Mouse (Mus musculus) testis, postnatal 14 days (tissue): ENCODE results near the gene Ppm1e.

Experiments used
- DNase-seq: peaks from one replicate; pipeline ENCODE4 v3.0.0; 2021; ENCODE audit warnings: low spot score

Ppm1e gene

DNA sequence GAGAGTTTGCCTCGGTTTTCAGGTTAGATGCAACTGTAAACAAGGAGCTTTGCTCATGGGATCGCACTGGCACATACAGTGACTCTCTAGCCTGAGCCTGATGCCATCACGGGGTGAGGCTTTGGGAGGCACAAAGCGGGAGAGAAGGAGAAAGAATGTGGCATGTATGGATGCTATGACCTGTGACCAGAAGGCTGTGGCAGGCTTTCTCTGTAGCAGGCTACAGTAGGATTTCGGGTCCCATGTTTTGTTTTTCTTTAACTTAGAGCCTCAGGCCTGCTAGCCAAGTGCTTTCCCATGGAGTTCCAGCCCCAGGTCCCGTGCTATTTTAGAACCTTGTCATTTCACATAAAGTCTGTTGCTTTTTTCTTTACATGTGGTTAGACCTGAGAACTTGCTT lies 108.7 kb downstream of the Ppm1e start:
- DNase-seq, result no peak

DNA sequence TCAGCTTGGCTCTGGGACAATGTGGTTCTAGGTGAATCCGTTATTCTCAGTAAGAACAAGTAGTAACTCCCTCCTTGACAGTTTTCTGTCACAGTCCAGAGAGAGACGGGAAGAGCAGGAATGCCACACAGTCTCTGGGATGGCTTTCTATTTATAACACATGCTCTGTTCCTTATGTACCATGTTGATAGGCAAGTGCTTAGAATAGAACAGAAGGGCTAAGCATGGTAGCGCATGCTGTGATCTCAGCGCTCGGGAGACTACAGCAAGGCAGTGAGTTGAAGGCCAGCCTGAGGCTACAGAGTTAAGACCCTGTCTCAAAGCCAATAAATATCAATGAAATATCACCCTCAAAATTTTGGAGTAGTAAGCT lies 111.3 kb downstream of the Ppm1e start:
- no peak for DNase-seq

DNA sequence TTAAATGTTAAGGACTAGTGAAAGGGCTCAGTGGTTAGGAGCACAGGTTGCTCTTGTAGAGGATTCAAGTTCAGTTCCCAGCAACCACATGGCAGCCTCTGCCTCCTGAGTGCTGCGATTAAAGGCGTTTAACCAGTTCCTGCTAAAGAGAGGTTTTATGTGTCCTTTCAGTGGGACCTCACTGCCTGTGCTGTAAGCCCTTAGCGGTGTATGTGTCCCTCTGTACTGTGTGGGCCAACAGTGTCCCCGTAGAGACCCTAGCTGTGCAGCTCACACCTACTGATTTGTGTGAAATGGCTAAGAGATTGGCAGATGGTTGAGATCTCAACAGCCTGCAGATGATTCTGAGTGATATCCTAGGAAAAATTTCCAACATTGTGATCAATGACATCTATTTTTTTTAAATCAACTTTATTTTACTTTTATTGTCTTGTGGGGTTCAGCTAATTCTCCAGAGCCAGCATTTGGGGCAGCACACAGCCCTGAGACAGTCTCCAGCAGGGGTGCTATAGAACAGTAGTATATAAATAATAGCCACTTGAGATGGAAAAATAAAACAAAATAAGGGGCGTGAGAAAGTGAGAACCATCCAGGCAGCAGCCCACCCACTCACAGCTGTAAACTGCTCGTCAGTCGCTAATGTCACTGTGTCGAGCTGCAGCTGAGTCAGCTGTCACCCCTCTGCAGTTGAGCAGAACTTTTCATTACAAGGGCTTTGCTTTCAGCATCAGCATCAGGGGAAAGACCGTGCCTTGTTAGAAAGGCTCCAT lies 111.9 kb downstream of the Ppm1e start:
- no peak for DNase-seq

DNA sequence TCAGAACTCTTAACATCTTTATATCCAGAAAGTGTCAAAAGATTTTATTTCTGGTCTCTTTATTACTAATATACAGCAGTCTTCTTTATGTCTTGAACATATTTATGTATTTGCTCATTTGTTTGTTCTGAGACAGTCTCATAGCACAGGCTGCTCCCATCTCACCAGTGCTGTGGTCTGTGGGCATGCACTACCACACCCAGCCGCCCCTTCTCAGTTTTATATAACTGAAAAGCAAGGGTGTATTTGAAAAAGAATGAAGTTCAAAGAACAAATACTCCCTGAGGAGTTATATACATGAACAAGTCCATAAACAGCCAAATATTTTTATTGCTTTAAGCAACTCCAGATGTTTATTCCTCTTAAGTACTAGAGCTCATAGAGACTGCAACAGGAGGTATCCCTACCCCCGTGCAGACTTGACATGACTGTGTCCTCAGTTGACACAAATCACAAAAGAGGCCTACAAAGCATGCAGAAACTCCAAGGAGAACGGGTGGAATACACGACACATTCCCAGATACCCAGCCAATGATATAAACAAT lies 112.6 kb downstream of the Ppm1e start:
- DNase-seq, result no peak

DNA sequence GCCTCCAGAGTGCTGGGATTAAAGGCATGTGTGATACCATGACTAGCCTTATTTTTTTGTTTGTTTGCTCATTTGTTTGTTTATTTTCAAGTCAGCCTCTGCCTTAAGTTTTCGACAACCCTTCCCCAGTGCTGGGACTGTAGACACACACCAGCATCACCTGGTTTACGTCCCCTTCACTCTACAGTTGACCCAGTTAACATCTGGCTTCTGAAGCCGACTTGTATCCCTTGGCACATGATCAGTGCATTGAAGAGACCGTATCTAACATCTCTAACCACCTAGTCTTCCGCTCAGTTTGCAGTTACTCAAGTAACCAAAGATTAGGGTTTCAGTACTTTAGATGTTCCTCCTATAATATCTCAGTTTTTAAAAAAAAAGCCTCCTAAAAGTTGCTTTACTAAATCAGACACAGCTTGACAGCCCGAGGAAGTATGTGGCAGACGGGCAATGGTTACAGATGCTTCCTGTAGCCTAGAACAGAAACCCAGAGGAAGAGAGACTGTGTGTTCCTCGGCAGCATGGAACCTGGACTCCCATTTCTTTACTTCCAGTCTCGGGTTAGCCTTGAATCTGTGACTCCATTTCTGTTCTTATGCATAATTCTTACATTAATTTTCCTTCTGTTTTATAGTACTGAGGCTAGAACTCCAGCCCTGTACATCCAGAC lies 113.5 kb downstream of the Ppm1e start:
- no peak for DNase-seq

DNA sequence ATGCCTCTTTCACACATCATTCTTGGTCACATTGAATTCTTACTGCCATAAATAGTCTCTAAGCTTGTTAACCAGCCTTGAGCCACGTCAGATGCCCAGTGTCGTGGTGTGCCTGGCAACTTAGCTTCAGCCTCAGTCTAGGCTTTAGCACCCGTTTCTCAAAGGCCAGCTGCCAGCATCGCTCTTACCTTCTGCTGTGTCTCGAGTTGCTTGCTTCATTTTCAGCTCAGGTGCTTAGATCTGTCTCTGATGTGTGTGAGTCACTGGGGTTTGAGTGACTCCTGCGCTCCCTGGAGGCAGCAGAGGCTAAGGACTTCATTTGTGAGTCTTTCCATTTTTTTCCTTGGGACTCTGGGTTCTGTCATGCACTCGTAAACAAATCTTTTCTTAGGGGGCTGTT lies 117.6 kb downstream of the Ppm1e start:
- DNase-seq, result no peak

DNA sequence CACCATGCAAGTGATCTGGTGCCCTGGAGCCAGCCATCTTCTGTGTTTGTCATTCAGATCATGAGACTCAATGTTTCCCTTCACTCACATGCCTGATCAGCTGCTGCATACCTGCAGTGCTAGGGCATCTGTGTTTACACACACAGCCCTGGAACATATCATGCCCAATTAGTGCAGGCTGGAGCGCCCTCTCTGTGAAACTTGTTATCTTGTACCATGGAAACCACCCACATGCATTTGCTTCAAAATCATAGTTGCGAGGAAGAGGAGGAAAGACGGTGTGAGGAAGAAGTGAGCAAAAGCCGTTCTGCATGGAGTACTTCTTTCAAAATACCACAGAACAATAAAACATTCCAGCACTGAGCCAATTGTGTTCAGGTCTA lies 118.0 kb downstream of the Ppm1e start:
- no peak for DNase-seq

DNA sequence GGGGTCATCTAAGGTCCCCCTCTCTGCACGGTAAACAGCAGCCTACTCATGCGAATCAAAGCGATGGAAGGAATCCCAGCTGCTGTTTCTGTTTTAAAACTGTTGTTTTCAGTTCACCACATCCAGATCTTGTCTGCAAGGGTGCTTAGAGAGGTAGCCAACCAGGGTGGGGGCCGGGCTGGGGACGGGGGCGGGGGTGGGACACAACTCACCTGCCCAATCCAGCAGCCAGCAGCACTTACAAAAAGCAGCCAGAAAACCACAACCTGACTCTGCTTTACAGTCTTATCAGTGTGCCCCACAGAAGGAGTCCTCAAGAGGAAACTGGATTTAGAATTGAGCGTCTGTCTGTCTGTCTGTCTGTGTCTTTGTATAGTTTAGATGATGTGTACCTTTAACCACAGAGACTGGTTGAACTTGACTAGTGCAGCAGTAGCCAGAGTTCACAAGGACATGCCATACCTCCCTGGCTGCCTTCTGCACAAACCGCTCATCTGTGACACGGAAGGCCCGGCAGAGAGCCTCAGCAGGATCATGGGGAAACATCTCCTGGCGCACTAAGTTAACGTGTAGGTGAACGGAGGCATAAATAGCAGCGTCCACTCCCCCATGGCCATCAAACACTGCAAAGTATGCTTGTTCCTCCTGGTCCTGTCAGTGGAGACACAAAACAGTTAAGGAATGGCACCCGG lies 118.5 kb downstream of the Ppm1e start:
- DNase-seq, result no peak

DNA sequence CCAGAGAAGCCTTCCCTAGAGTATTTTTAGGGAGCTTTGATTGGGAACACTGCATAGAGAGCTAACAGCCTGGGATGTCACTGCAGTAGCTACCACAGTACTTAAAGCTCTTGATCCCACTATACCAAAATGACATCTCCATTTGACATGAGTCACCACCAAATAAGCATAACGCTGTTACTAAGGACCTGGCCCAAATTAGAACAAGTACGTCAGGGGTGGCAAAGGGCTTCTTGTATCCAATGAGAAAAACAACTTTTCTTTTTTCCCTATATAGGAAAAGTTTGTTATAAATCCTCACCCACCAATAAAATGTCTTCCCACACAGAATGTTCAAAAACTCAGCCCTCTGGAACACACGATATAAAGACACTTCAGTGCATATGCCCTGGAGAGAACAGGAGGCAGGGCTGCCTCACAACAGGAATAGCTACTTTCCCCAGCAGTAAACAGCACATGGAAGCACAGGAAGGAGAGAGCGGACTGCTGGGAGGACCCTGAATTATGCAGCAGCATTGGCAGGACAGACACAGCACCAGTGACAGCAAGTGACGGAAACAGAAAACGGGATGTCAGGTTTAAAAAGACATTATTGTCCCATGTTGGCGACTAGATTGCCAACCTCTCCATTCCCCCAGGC lies 119.8 kb downstream of the Ppm1e start:
- DNase-seq, result no peak

DNA sequence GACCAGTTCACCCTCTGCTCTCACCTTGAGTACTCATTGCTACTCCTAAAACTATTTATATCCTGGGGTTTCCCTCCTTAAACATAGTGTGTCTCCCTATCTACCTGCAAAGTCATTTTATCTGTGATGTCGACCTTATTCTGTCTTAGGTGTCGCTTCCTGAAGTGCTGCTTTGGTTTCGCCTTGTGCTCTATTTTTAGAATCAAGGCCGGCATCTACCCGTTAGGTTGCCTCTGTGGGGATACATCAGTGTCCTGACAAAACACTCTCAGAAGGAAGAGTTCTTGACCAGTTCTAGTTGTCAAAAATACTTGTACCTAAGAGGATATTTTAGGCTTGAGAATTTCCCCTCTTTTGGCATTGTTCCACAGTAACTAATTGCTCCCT lies 123.3 kb downstream of the Ppm1e start:
- DNase-seq, result no peak

DNA sequence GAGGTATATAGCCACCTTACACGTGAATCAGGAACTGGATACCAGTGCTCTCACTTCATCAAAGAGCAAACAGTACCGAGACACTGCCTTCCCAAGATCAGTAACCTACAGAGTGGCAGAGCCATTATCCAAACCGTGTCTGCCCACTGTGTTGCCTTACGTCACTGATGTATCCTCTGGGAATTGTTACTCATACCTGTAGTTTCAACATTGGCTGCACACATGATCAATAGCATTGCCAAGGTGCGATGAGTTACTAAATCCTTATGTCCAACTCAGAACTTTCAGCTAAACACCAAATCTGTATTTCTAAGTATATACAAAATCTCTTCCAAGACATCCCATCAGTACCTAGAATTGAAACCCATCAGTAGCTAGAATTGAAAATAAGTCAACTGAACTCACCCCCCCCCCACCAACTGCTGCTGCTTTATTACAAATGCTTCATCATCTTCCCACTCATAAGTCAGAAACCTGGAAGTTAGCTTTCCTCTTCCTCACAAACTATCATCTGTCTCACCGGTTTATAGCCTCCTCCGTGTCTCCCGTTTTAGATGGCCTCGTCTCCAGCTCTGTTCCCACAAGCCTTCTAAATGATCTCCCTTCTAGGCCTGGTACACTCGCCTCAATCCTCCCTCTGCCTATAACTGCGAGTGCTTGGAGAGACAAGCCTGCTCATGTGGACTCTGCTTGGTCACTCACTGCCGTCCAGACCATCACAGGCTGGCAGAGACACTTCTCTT lies 123.9 kb downstream of the Ppm1e start:
- DNase-seq, result no peak

DNA sequence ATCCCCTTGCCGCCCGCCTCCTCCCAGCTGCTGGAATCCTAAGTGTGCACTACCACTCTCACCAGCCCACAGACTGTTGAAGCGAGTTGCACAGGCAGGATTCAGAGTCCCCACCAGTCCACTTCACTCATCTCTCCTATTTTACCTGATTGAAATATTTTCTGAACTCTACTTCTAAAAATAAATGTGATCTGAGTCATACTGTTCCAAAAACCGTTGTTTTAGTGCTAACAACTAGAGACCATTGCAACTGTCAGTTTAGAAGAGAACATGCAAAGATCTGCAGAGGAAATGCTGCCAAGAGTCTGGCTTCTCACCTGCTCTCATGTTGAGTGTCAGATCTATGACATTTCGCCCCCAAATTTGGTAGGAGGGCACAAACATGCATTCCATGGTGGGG lies 125.4 kb downstream of the Ppm1e start:
- no peak for DNase-seq

DNA sequence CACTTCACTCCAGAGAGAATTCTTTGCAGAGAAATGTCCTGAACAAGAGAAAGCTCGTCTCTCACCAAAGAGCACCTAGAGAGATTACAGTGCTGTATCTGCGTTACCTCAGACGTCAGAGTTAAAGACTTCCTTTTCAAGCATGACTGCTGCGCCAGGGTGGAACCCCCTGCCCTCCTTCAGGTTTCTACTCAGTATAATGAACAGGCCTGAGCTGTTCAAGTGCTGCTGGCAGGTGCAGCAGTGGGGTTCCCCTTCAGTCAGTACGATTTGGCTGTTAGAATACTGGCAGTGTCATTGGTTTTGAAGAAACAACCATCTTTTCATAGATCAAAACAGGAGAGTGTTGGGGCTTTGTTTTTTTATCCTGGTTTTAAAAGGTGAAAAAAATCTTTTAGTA lies 131.8 kb downstream of the Ppm1e start:
- no peak for DNase-seq

DNA sequence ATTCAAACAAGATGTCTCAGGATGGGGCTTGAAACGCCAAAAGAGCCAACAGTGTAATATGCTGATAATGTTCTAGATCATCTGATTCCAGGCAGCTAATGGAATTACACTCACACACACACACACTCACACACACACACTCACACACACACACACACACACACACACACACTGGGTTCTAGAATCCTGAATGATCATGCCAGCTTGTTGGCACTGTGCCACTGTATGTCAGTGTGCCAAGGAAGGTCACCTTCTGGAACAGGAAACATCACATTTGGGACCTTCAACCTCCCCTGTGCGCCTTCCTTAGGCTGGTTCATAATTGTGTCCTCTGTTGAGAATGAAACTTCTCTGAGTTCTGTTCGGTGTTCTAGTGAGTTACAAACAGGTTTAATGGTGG lies 136.1 kb downstream of the Ppm1e start:
- no peak for DNase-seq

DNA sequence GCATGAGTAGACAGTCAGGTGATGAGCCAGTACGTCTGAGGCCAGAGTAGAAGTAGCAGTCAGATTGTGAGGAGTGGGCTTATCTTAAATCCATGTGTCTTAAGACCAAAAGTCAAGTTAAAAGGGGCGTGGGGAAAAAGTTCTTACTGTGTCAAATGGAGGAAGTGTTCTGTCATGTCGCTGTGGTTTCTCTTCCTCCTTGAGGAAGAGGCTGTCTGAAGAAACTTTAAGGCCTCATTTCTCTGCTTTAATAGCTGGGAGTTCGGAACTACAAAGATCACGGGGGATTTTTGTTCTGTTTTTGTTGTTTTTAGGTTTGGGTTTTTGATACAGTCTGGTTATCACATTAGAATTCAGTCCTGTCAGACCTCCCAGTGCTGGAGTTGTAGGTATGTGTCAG lies 146.5 kb downstream of the Ppm1e start:
- DNase-seq, result no peak
